Mouse (Mus musculus) thymus, postnatal 14 days (tissue): ENCODE measurements around the gene Grik2.
A peak's percentile ranks its signal among the peaks of the same experiment; 100 is the strongest.
"Not testable (repeated sequence)": the region's sequence is repeated elsewhere in the genome, so short reads cannot be mapped to it uniquely, and the experiment has no call there.

ENCODE experiments used
- DNase-seq: peaks from one replicate; pipeline ENCODE4 v3.0.0; 2021

Grik2 gene

GRCm38 (mm10) chr10:49639901-49640300 lies 148.7 kb downstream of the Grik2 start:
- no peak for DNase-seq

- no peak for DNase-seq
Observed at GRCm38 (mm10) chr10:49623951-49624350, 164.6 kb downstream of the Grik2 start.

- no peak for DNase-seq
Observed at GRCm38 (mm10) chr10:49597652-49598051, 190.9 kb downstream of the Grik2 start.

- no peak for DNase-seq
Observed at GRCm38 (mm10) chr10:49573514-49573913, 215.1 kb downstream of the Grik2 start.

GRCm38 (mm10) chr10:49559872-49560407 lies 228.6 kb downstream of the Grik2 start:
- DNase-seq, result no peak

- DNase-seq, result no peak
Observed at GRCm38 (mm10) chr10:49542249-49542648, 246.3 kb downstream of the Grik2 start.

- no peak for DNase-seq
Observed at GRCm38 (mm10) chr10:49519752-49520151, 268.8 kb downstream of the Grik2 start.

- no peak for DNase-seq
Observed at GRCm38 (mm10) chr10:49500628-49501027, 287.9 kb downstream of the Grik2 start.

GRCm38 (mm10) chr10:49497302-49497701 lies 291.3 kb downstream of the Grik2 start:
- DNase-seq, result no peak

- peak; percentile 3 for DNase-seq
Observed at GRCm38 (mm10) chr10:49481439-49481838, 307.1 kb downstream of the Grik2 start.

- DNase-seq, result no peak
Observed at GRCm38 (mm10) chr10:49480085-49480749, 308.3 kb downstream of the Grik2 start.

GRCm38 (mm10) chr10:49473613-49474012 lies 315.0 kb downstream of the Grik2 start:
- no peak for DNase-seq

GRCm38 (mm10) chr10:49456791-49457190 lies 331.8 kb downstream of the Grik2 start:
- no peak for DNase-seq

GRCm38 (mm10) chr10:49453535-49453934 lies 335.0 kb downstream of the Grik2 start:
- DNase-seq, result no peak

- no peak for DNase-seq
Observed at GRCm38 (mm10) chr10:49441369-49441768, 347.2 kb downstream of the Grik2 start.

- no peak for DNase-seq
Observed at GRCm38 (mm10) chr10:49437057-49437456, 351.5 kb downstream of the Grik2 start.

GRCm38 (mm10) chr10:49436301-49436700 lies 352.3 kb downstream of the Grik2 start:
- no peak for DNase-seq

GRCm38 (mm10) chr10:49432825-49433224 lies 355.7 kb downstream of the Grik2 start:
- no peak for DNase-seq

GRCm38 (mm10) chr10:49417206-49417605 lies 371.4 kb downstream of the Grik2 start:
- not testable (repeated sequence) for DNase-seq

GRCm38 (mm10) chr10:49382996-49383395 lies 405.6 kb downstream of the Grik2 start:
- no peak for DNase-seq

GRCm38 (mm10) chr10:49381852-49382251 lies 406.7 kb downstream of the Grik2 start:
- DNase-seq, result no peak

GRCm38 (mm10) chr10:49368601-49369000 lies 420.0 kb downstream of the Grik2 start:
- no peak for DNase-seq

GRCm38 (mm10) chr10:49365262-49365661 lies 423.3 kb downstream of the Grik2 start:
- DNase-seq, result no peak

GRCm38 (mm10) chr10:49322413-49322812 lies 466.2 kb downstream of the Grik2 start:
- no peak for DNase-seq

GRCm38 (mm10) chr10:49319880-49320279 lies 468.7 kb downstream of the Grik2 start:
- DNase-seq, result no peak
